Mouse (Mus musculus) cortical plate, adult 2 months (tissue): ENCODE measurements around the gene Gpr182.

Source experiments
- CTCF ChIP-seq: fragments of 200-500 bp; IDR thresholded peaks from 2 replicates; pipeline ENCODE4 v1.5.1; 2011; ENCODE audit warnings: mild to moderate bottlenecking, control low read depth, low read length; ENCODE audit not compliant: insufficient read depth; ENCODE audit errors: extremely low read depth
- POLR2A ChIP-seq: fragments of 200-500 bp; IDR thresholded peaks from 2 replicates; pipeline ENCODE4 v1.6.1; 2011; ENCODE audit warnings: mild to moderate bottlenecking, low read length, control low read depth; ENCODE audit not compliant: insufficient read depth; ENCODE audit errors: extremely low read depth

DNA sequence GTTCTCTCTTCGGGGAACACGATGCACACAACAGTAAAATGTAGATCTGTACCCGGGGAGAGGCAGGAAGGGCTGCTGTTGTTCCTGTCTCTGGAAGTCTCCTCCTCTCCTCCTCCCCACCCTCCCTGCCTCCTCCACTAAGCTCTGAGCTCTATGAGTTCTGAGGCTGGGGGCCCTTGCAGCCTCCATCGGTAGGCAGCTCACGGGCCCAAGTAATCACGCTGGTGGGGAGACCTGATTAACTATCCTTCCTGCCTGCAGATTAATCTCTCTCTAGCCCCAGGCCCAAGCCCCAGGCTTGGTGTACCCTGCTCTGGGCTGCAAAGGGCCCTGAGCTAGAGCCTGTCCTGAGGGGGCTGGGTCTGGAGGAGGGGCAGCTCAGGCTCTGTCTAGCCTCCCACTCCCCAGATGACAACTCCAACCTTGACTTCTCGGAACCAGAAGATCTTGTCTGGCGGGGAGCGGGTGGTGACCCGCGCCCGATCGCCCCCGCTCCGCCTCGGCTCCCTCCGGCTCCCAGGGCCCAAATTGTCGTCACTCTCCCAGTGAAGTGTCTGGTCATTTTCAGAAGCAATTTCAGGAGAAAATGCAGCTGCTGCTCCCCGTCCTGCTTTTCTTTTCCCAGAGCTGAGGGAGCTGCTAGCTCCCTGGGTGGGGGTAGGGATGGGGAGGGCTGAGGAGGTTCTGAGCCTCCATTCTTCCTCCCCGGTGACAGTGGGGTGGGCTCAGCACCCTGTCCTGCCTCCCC lies 29.7 kb downstream of the Gpr182 start:
- TF ChIP-seq POLR2A: no peak
- no peak for TF ChIP-seq CTCF
